Mouse (Mus musculus) heart, embryonic 16.5 days (tissue): Measurements from ENCODE around the gene Rpl28. TPM values are rescaled to one million over a fixed set of nuclear protein-coding genes. Genes with fewer than 3 reads are reported as not detected.
"Not testable (repeated sequence)": the region's sequence is repeated elsewhere in the genome, so short reads cannot be mapped to it uniquely, and the experiment has no call there.

Experiments
- ATAC-seq: fragments of 200-750 bp; cut with Nextera tagmentation; replicated peaks from 2 replicates; pipeline ENCODE4 v1.8.0; 2017; ENCODE audit warnings: moderate number of reproducible peaks; ENCODE audit not compliant: insufficient read depth, low FRiP score; ENCODE audit errors: extremely low read depth
- H3K27ac ChIP-seq: fragments of 300-500 bp; sonication (generic); 2 replicates; pipeline ENCODE4 v1.5.1; 2014; ENCODE audit warnings: mild to moderate bottlenecking, low read length, control low read depth, moderate library complexity
- H3K27me3 ChIP-seq: fragments of 300-500 bp; sonication (generic); 2 replicates; pipeline ENCODE4 v1.6.1; 2014; ENCODE audit warnings: low read length, mixed read lengths; ENCODE audit not compliant: control insufficient read depth, insufficient read depth
- H3K36me3 ChIP-seq: fragments of 300-500 bp; sonication (generic); 2 replicates; pipeline ENCODE4 v1.6.1; 2014; ENCODE audit not compliant: control insufficient read depth, insufficient read depth
- H3K4me1 ChIP-seq: fragments of 300-500 bp; sonication (generic); 2 replicates; pipeline ENCODE4 v1.6.1; 2014; ENCODE audit warnings: low read length, mixed read lengths; ENCODE audit not compliant: control insufficient read depth, insufficient read depth
- H3K4me2 ChIP-seq: fragments of 300-500 bp; sonication (generic); 2 replicates; pipeline ENCODE4 v1.6.1; 2014; ENCODE audit warnings: low read depth, mild to moderate bottlenecking, control low read depth, low read length
- H3K4me3 ChIP-seq: fragments of 300-500 bp; sonication (generic); 2 replicates; pipeline ENCODE4 v1.5.1; 2014; ENCODE audit warnings: mild to moderate bottlenecking, control low read depth, low read length
- H3K9ac ChIP-seq: fragments of 300-500 bp; sonication (generic); 2 replicates; pipeline ENCODE4 v1.6.1; 2014; ENCODE audit warnings: low read length, control low read depth
- H3K9me3 ChIP-seq: fragments of 300-500 bp; sonication (generic); replicated peaks from 2 replicates; pipeline ENCODE4 v1.6.1; 2016; ENCODE audit warnings: low read length; ENCODE audit not compliant: control insufficient read depth
- WGBS: fragments of 180-500 bp; shearing (Covaris S2); extraction: QIAGEN DNeasy Blood & Tissue Kit; methylation state at CpG from one replicate; pipeline ENCODE4 v1.1.7; 2014; 5-methylcytosine and 5-hydroxymethylcytosine counted together
- polyA plus RNA-seq: library from polyadenylated mRNA; unstranded; fragments of >200 nt; fragmentation: Nextera tagmentation; extraction: Ambion mirVana; gene quantifications from 2 replicates; pipeline ENCODE4 v1.2.1, GENCODE M21; 2015

The Rpl28 gene
- polyA plus RNA-seq, 1 experiment from 2014 or later, result 205 TPM

DNA sequence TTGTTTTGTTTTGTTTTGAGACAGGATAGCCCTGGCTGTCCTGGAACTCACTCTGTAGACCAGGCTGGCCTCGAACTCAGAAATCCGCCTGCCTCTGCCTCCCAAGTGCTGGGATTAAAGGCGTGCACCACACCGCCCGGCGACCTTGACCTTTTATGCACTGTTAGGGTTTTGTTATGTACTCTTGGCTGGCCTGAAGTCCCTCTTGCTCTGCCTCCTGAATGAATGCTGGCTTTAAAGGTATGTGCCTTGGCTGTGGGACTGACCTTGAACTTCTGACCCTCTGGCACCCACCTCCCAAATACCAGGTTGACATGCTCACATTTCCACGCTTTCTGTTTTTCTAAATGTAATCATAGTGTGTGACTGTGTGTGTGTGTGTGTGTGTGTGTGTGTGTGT, 28.3 kb downstream of the Rpl28 start:
- H3K27ac ChIP-seq, H3K9me3 ChIP-seq, H3K4me3 ChIP-seq, H3K27me3 ChIP-seq, H3K9ac ChIP-seq, ATAC-seq, H3K4me2 ChIP-seq, H3K4me1 ChIP-seq, H3K36me3 ChIP-seq: not testable (repeated sequence)
- 89% methylated on average over 7 of the region's 7 CpGs for WGBS

DNA sequence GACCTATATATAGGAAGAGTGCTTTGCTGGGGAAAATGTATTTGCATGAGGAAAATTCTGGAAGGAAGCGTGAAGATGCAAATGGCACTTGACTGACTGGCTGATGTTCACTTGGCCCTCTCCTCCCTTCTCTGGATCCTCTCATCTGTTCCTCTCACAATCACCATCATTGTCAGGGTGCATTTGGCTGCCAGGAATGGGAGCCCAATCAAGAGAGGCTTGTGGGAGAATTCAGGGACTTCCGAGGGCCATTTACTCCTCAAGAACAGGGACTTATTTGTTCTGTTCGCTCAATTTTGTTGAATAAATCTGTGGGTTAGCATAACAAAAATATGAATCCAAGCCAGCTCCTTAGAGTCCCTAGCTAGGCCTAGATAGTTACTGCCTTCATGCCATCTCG, 29.0 kb downstream of the Rpl28 start:
- H3K4me3 ChIP-seq, result no peak overlapping the region
- no peaks in the 10 kb centered on the region for H3K36me3 ChIP-seq
- H3K27ac ChIP-seq, result no peak overlapping the region
- no peaks in the 10 kb centered on the region for H3K9me3 ChIP-seq
- H3K4me1 ChIP-seq, result peaks cover 6% of the 10 kb centered on the region; the same call in 1 of the 2 replicates
- no peak overlapping the region for H3K4me2 ChIP-seq
- H3K27me3 ChIP-seq, result no peaks in the 10 kb centered on the region
- no peak for ATAC-seq
- WGBS, result 73% methylated on average over 4 of the region's 4 CpGs
- no peak overlapping the region for H3K9ac ChIP-seq

DNA sequence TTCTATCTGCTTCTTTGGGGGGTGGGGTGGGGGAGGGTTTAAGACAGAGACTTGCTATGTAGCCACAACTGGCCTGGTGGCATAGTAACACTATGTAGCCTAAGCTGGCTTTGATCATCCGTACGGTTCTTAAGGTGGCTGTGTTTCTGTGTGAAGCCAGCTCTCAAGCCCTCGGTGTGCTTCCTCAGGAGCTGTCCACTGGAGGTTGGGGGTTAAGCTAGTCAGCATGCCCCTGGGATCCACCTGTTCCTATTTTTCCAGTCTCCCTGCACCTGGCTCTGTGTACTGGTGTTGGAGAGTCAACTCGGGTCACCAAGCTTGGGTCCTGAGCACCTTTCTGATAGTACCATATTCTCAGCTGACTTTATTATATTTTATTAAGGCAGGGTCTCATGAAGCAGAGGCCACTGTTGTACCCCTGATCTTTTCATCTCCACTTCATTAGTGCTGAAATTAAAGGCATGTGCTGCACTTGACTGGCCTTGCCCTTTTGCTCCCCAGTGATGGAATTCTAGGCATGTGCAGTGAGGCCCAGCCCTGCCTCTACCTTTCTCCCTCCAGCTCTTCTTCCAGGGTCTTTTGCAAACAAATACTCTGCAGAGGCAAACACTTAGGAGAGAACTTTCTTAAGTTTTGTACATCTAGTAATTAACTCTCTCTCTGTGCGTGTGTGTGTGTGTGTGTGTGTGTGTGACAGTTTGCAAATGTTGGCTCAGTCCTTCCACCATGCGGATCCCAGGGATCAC, 29.7 kb downstream of the Rpl28 start:
- Histone ChIP-seq H3K4me1 (peaks cover 6% of the 10 kb centered on the region; the same call in 1 of the 2 replicates), H3K4me2 (no peak overlapping the region), H3K9me3 (no peaks in the 10 kb centered on the region), H3K9ac (no peak overlapping the region), H3K27ac (no peak overlapping the region), H3K36me3 (no peaks in the 10 kb centered on the region), H3K4me3 (no peak overlapping the region), H3K27me3 (no peaks in the 10 kb centered on the region)
- 59% methylated on average over 6 of the region's 6 CpGs for WGBS
- ATAC-seq, result no peak

DNA sequence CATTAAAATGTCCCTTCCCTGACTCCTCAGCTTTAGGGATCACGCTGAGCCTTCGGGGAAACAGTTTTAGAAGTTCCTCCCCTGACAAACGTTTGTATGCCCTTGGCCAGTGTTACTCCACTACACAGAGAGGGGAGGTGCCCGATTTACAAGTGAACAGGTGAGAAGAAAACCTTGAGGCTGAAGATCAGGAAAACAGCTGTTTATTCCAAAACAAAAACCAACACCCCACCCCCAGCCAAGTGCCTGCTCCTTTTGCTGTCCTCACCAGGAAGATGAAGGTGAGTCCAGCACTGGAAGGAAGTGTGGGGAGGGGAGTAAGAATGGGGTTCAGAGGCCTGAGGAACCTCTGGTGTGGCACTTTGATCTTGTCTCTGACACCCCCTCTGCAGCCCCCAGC, 32.7 kb downstream of the Rpl28 start:
- no peak for ATAC-seq
- Histone ChIP-seq H3K27me3 (peaks cover 9% of the 10 kb centered on the region), H3K4me3 (no peak overlapping the region), H3K27ac (no peak overlapping the region), H3K9ac (no peak overlapping the region), H3K9me3 (no peaks in the 10 kb centered on the region), H3K36me3 (no peaks in the 10 kb centered on the region), H3K4me2 (no peak overlapping the region), H3K4me1 (peaks cover 6% of the 10 kb centered on the region; the same call in 1 of the 2 replicates)
- WGBS, result 46% methylated on average over 4 of the region's 4 CpGs

DNA sequence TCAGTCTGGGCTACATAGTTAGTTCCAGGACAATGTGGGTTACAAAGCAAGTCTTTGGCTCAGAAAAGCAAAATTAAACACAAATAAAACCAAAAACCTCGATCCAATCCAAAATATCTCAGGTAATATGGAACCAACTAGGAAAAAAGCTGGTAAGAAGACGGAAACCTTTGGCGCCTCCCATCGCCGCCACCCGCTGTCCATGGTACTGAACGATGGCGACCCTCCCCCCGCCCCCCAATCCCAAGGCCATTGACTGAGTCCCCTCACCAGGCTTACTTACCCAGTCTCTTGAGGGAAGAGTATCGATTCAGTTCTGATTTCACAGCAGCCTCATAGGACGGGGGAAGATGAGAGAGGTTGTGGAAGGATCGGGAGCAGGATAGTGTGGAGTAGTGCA, 37.8 kb downstream of the Rpl28 start:
- Histone ChIP-seq H3K27me3 (peaks cover 48% of the 10 kb centered on the region), H3K27ac (no peak overlapping the region), H3K4me2 (no peak overlapping the region), H3K9me3 (no peaks in the 10 kb centered on the region), H3K4me3 (no peak overlapping the region), H3K9ac (no peak overlapping the region), H3K4me1 (no peaks in the 10 kb centered on the region), H3K36me3 (no peaks in the 10 kb centered on the region)
- no peak for ATAC-seq
- 5% methylated on average over 12 of the region's 12 CpGs for WGBS

DNA sequence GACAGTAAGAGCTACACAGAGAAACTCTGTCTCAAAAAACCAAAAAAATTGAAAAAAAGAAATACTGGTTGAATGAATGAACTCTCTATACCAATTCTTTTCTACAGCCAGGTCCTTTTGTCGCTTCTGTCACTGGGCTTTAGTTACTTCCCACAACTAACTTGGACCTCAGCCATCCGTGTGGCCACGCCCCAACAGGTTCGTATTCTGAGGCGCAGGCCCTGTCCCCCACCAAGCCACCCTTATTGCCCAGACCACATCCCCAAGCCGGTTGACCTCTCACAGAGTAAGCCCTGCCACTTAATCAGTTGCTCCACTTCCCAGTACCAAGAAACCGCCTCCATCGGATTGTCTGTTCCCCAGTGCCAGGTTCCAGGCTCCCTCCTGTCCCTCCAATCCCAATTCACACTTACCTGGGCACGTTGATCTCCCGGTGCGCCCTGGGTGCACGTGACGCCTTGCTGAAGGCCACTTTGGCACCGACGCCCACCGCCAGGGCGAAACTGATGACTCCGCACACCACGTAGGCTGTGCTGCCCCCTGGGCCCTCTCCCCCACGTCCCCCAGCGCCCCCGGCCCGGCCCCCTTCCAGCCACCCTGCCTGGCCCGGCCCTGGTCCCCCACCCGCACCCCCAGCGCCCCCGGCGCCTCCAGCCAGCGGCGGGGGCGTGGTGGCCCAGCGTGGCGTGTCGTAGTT, 43.1 kb downstream of the Rpl28 start:
- Histone ChIP-seq H3K9ac (peak overlapping the region; percentile 27; the same call in 1 of the 2 replicates), H3K27me3 (peaks cover 64% of the 10 kb centered on the region), H3K4me1 (peaks cover 4% of the 10 kb centered on the region; the same call in 1 of the 2 replicates), H3K27ac (no peak overlapping the region), H3K4me3 (peak overlapping the region; percentile 56), H3K36me3 (no peaks in the 10 kb centered on the region), H3K9me3 (no peaks in the 10 kb centered on the region), H3K4me2 (peak overlapping the region; percentile 90)
- no peak for ATAC-seq
- WGBS, result 3% methylated on average over 34 of the region's 34 CpGs

DNA sequence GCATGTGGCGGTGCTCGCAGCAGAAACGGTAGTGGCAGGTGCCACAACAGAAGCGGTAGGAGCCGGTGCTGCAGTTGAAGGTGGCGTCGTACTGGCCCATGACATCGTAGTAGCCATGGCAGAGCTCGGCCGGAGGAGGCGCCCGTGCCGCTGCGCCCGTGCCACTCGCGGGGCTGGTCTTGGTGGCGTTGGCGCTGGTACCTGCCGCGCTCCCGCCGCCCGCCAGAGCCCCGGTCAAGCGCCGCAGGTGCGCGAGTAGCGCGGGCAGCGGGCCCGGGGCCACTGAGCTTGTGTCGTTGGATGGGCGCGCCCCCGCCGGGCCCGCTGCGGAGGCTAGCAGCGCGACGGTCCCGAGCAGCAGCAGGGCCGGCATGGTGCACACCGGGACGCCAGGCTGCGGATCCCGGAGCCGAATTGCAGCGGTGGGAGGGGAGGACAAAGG, 43.7 kb downstream of the Rpl28 start:
- H3K36me3 ChIP-seq, result no peaks in the 10 kb centered on the region
- H3K4me2 ChIP-seq, result peak overlapping the region; percentile 90
- ATAC-seq, result peak; percentile 74; the same call in 1 of the 2 replicates
- no peak overlapping the region for H3K27ac ChIP-seq
- H3K4me3 ChIP-seq, result peak overlapping the region; percentile 56
- H3K27me3 ChIP-seq, result peaks cover 60% of the 10 kb centered on the region
- peaks cover 4% of the 10 kb centered on the region; the same call in 1 of the 2 replicates for H3K4me1 ChIP-seq
- peak overlapping the region; percentile 63 for H3K9ac ChIP-seq
- H3K9me3 ChIP-seq, result no peaks in the 10 kb centered on the region
- WGBS, result under 1% methylated on average over 51 of the region's 51 CpGs

DNA sequence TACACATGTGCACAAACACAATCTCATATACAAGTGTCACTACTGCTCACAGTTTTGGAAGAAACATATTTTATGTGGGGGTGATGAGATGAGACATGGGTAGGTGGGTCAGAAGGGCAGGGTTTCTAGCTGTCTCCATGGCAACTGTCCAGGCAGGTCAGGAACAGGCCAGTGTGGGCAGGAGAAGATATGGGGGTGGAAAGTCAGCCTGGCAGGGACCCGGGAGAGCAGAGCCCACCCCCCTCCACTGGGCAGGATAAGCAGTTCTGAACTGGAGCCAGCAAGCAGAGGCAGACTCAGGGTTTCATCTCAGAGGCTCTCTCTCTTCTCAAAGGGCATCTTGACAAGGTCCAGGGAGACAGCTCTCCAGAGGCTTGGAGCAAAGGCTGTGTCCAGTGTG, 45.0 kb downstream of the Rpl28 start:
- H3K27ac ChIP-seq, result no peak overlapping the region
- no peak overlapping the region for H3K4me2 ChIP-seq
- H3K9ac ChIP-seq, result no peak overlapping the region
- peaks cover 63% of the 10 kb centered on the region for H3K27me3 ChIP-seq
- WGBS, result 12% methylated on average over 1 of the region's 1 CpGs
- H3K4me3 ChIP-seq, result no peak overlapping the region
- ATAC-seq, result no peak
- H3K4me1 ChIP-seq, result peaks cover 4% of the 10 kb centered on the region; the same call in 1 of the 2 replicates
- H3K36me3 ChIP-seq, result no peaks in the 10 kb centered on the region
- no peaks in the 10 kb centered on the region for H3K9me3 ChIP-seq

DNA sequence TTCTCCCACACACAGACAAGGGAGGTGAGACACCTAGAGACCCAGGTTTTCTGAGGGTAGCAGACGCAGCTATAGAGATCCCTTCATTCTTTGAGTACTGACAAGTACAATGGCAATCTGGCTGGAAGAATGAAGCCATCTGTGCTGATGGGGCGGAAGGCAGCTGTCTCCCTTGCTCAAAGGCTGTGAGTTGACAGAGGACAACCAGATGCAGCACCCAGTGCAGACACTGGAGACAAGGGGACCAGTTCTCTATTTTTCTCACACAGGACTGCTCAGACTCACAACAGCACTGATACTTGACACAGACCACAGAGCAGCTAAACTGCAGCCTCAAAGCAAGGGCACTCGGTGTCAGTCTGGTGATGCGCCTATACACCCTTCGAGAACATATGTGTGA, 49.4 kb downstream of the Rpl28 start:
- H3K9ac ChIP-seq, result no peak overlapping the region
- WGBS, result 52% methylated on average over 5 of the region's 5 CpGs
- no peak for ATAC-seq
- H3K4me1 ChIP-seq, result peaks cover 7% of the 10 kb centered on the region
- H3K4me3 ChIP-seq, result no peak overlapping the region
- no peak overlapping the region for H3K4me2 ChIP-seq
- H3K27ac ChIP-seq, result no peak overlapping the region
- peaks cover 3% of the 10 kb centered on the region; the same call in 1 of the 2 replicates for H3K9me3 ChIP-seq
- peaks cover 61% of the 10 kb centered on the region for H3K27me3 ChIP-seq
- no peaks in the 10 kb centered on the region for H3K36me3 ChIP-seq
